Mouse (Mus musculus): ENCODE measurements around the gene Tle4. TPM values are rescaled to one million over a fixed set of nuclear protein-coding genes. Genes with fewer than 3 reads are reported as not detected.
A peak's percentile ranks its signal among the peaks of the same experiment; 100 is the strongest.

The Tle4 gene
- polyA plus RNA-seq, 1 experiment, result 10.4 TPM

- WGBS, result 96% methylated on average over 5 of the region's 5 CpGs
- no peaks in the 10 kb centered on the region; the same call in none of the 2 replicates for H3K36me3 ChIP-seq (ENCODE audit: control insufficient read depth, insufficient read depth, low read length)
Measured at GRCm38 (mm10) chr19:14463281-14464079, 134.4 kb downstream of the Tle4 start.

GRCm38 (mm10) chr19:14453486-14453885 is 144.4 kb downstream of the Tle4 start:
- H3K27ac ChIP-seq (ENCODE audit: insufficient read depth, low read depth, low read length), result no peak overlapping the region
- no peak overlapping the region for H3K4me3 ChIP-seq (ENCODE audit: insufficient read depth, low read depth, low read length)
- TF ChIP-seq POLR2A (IDR thresholded peaks at IDR 0.05; ENCODE audit: low read depth, low read length) (no peak), CTCF (conservative IDR thresholded peaks at IDR 0.05; ENCODE audit: insufficient read depth, insufficient read length, low read depth, low read length) (no peak)
- no peaks in the 10 kb centered on the region for H3K27me3 ChIP-seq (replicated peaks; ENCODE audit: control insufficient read depth, insufficient read depth, low read length)
- peaks cover 2% of the 10 kb centered on the region; the same call in 1 of the 2 replicates for H3K36me3 ChIP-seq (ENCODE audit: control insufficient read depth, insufficient read depth, low read length)
- H3K4me1 ChIP-seq (ENCODE audit: control insufficient read depth, insufficient read depth, low read length), result no peaks in the 10 kb centered on the region
- 86% methylated on average over 10 of the region's 10 CpGs for WGBS
- no peak for DNase-seq

More at GRCm38 (mm10) chr19:14463281-14464079, 134.4 kb downstream of the Tle4 start:
- no peak for DNase-seq
- no peak overlapping the region for H3K27ac ChIP-seq (ENCODE audit: insufficient read depth, low read depth, low read length)
- TF ChIP-seq CTCF (conservative IDR thresholded peaks at IDR 0.05; ENCODE audit: insufficient read depth, insufficient read length, low read depth, low read length) (no peak), POLR2A (IDR thresholded peaks at IDR 0.05; ENCODE audit: low read depth, low read length) (no peak)
- no peaks in the 10 kb centered on the region for H3K4me1 ChIP-seq (ENCODE audit: control insufficient read depth, insufficient read depth, low read length)
- H3K4me3 ChIP-seq (ENCODE audit: insufficient read depth, low read depth, low read length), result no peak overlapping the region
- no peaks in the 10 kb centered on the region for H3K27me3 ChIP-seq (replicated peaks; ENCODE audit: control insufficient read depth, insufficient read depth, low read length)

- Histone ChIP-seq H3K27ac (ENCODE audit: insufficient read depth, low read depth, low read length) (no peak overlapping the region), H3K27me3 (replicated peaks; ENCODE audit: control insufficient read depth, insufficient read depth, low read length) (no peaks in the 10 kb centered on the region), H3K4me3 (ENCODE audit: insufficient read depth, low read depth, low read length) (no peak overlapping the region), H3K36me3 (ENCODE audit: control insufficient read depth, insufficient read depth, low read length) (peaks cover 3% of the 10 kb centered on the region; the same call in 1 of the 2 replicates), H3K4me1 (ENCODE audit: control insufficient read depth, insufficient read depth, low read length) (no peaks in the 10 kb centered on the region)
- TF ChIP-seq POLR2A (IDR thresholded peaks at IDR 0.05; ENCODE audit: low read depth, low read length), result no peak
- TF ChIP-seq CTCF (conservative IDR thresholded peaks at IDR 0.05; ENCODE audit: insufficient read depth, insufficient read length, low read depth, low read length), result no peak
- DNase-seq, result no peak
- WGBS, result 91% methylated on average over 6 of the region's 6 CpGs
Measured at GRCm38 (mm10) chr19:14451329-14451728, 146.5 kb downstream of the Tle4 start.

GRCm38 (mm10) chr19:14449738-14450137 is 148.1 kb downstream of the Tle4 start:
- Histone ChIP-seq H3K4me3 (ENCODE audit: insufficient read depth, low read depth, low read length) (no peak overlapping the region), H3K27me3 (replicated peaks; ENCODE audit: control insufficient read depth, insufficient read depth, low read length) (no peaks in the 10 kb centered on the region), H3K36me3 (ENCODE audit: control insufficient read depth, insufficient read depth, low read length) (peaks cover 3% of the 10 kb centered on the region; the same call in 1 of the 2 replicates), H3K4me1 (ENCODE audit: control insufficient read depth, insufficient read depth, low read length) (no peaks in the 10 kb centered on the region), H3K27ac (ENCODE audit: insufficient read depth, low read depth, low read length) (no peak overlapping the region)
- DNase-seq, result peak; percentile 33
- TF ChIP-seq POLR2A (IDR thresholded peaks at IDR 0.05; ENCODE audit: low read depth, low read length) (no peak), CTCF (conservative IDR thresholded peaks at IDR 0.05; ENCODE audit: insufficient read depth, insufficient read length, low read depth, low read length) (peak; percentile 62)
- WGBS, result 82% methylated on average over 3 of the region's 3 CpGs

GRCm38 (mm10) chr19:14448586-14448985 is 149.3 kb downstream of the Tle4 start:
- TF ChIP-seq CTCF (conservative IDR thresholded peaks at IDR 0.05; ENCODE audit: insufficient read depth, insufficient read length, low read depth, low read length) (no peak), POLR2A (IDR thresholded peaks at IDR 0.05; ENCODE audit: low read depth, low read length) (no peak)
- no peak for DNase-seq
- H3K4me1 ChIP-seq (ENCODE audit: control insufficient read depth, insufficient read depth, low read length), result no peaks in the 10 kb centered on the region
- H3K4me3 ChIP-seq (ENCODE audit: insufficient read depth, low read depth, low read length), result no peak overlapping the region
- no peaks in the 10 kb centered on the region for H3K27me3 ChIP-seq (replicated peaks; ENCODE audit: control insufficient read depth, insufficient read depth, low read length)
- no peak overlapping the region for H3K27ac ChIP-seq (ENCODE audit: insufficient read depth, low read depth, low read length)
- peaks cover 3% of the 10 kb centered on the region; the same call in 1 of the 2 replicates for H3K36me3 ChIP-seq (ENCODE audit: control insufficient read depth, insufficient read depth, low read length)
- WGBS, result 100% methylated on average over 2 of the region's 2 CpGs

- peaks cover 3% of the 10 kb centered on the region; the same call in 1 of the 2 replicates for H3K36me3 ChIP-seq (ENCODE audit: control insufficient read depth, insufficient read depth, low read length)
- 85% methylated on average over 1 of the region's 1 CpGs for WGBS
- H3K27me3 ChIP-seq (replicated peaks; ENCODE audit: control insufficient read depth, insufficient read depth, low read length), result no peaks in the 10 kb centered on the region
- H3K4me3 ChIP-seq (ENCODE audit: insufficient read depth, low read depth, low read length), result no peak overlapping the region
- DNase-seq, result no peak
- no peak for TF ChIP-seq CTCF (conservative IDR thresholded peaks at IDR 0.05; ENCODE audit: insufficient read depth, insufficient read length, low read depth, low read length)
- no peak for TF ChIP-seq POLR2A (IDR thresholded peaks at IDR 0.05; ENCODE audit: low read depth, low read length)
- no peaks in the 10 kb centered on the region for H3K4me1 ChIP-seq (ENCODE audit: control insufficient read depth, insufficient read depth, low read length)
- no peak overlapping the region for H3K27ac ChIP-seq (ENCODE audit: insufficient read depth, low read depth, low read length)
Measured at GRCm38 (mm10) chr19:14447474-14447873, 150.4 kb downstream of the Tle4 start.

- DNase-seq, result no peak
- Histone ChIP-seq H3K27ac (ENCODE audit: insufficient read depth, low read depth, low read length) (no peak overlapping the region), H3K4me3 (ENCODE audit: insufficient read depth, low read depth, low read length) (no peak overlapping the region), H3K27me3 (replicated peaks; ENCODE audit: control insufficient read depth, insufficient read depth, low read length) (no peaks in the 10 kb centered on the region), H3K36me3 (ENCODE audit: control insufficient read depth, insufficient read depth, low read length) (no peaks in the 10 kb centered on the region), H3K4me1 (ENCODE audit: control insufficient read depth, insufficient read depth, low read length) (no peaks in the 10 kb centered on the region)
- 92% methylated on average over 5 of the region's 5 CpGs for WGBS
- TF ChIP-seq CTCF (conservative IDR thresholded peaks at IDR 0.05; ENCODE audit: insufficient read depth, insufficient read length, low read depth, low read length) (no peak), POLR2A (IDR thresholded peaks at IDR 0.05; ENCODE audit: low read depth, low read length) (no peak)
Measured at GRCm38 (mm10) chr19:14441861-14442260, 156.0 kb downstream of the Tle4 start.

All from kidney, adult 2 months (tissue).